Mouse (Mus musculus): ENCODE measurements around the gene Zmynd11. TPM values are rescaled to one million over a fixed set of nuclear protein-coding genes. Genes with fewer than 3 reads are reported as not detected.

Gene Zmynd11
- total RNA-seq, 2 experiments from 2014 or later = 1.5 to 12.3 TPM

- ATAC-seq (replicated peaks; ENCODE audit: low FRiP score, poor library complexity, severe bottlenecking) = no peak
These were observed 95.9 kb downstream of the Zmynd11 start for GRCm38 (mm10) chr13:9669246-9669645.

GRCm38 (mm10) chr13:9667954-9668496 is 97.1 kb downstream of the Zmynd11 start:
- no peak for ATAC-seq (replicated peaks; ENCODE audit: low FRiP score, poor library complexity, severe bottlenecking)

GRCm38 (mm10) chr13:9663593-9663992 is 101.5 kb downstream of the Zmynd11 start:
- no peak for ATAC-seq (replicated peaks; ENCODE audit: low FRiP score, poor library complexity, severe bottlenecking)

GRCm38 (mm10) chr13:9660711-9661110 is 104.4 kb downstream of the Zmynd11 start:
- no peak for ATAC-seq (replicated peaks; ENCODE audit: low FRiP score, poor library complexity, severe bottlenecking)

- ATAC-seq (replicated peaks; ENCODE audit: low FRiP score, poor library complexity, severe bottlenecking) = no peak
These were observed 108.5 kb downstream of the Zmynd11 start for GRCm38 (mm10) chr13:9656613-9657012.

GRCm38 (mm10) chr13:9653018-9653417 is 112.1 kb downstream of the Zmynd11 start:
- ATAC-seq (replicated peaks; ENCODE audit: low FRiP score, poor library complexity, severe bottlenecking) = no peak

- ATAC-seq (replicated peaks; ENCODE audit: low FRiP score, poor library complexity, severe bottlenecking) = no peak
These were observed 114.5 kb downstream of the Zmynd11 start for GRCm38 (mm10) chr13:9650580-9650979.

- no peak for ATAC-seq (replicated peaks; ENCODE audit: low FRiP score, poor library complexity, severe bottlenecking)
These were observed 115.2 kb downstream of the Zmynd11 start for GRCm38 (mm10) chr13:9649894-9650293.

GRCm38 (mm10) chr13:9648716-9649115 is 116.4 kb downstream of the Zmynd11 start:
- no peak for ATAC-seq (replicated peaks; ENCODE audit: low FRiP score, poor library complexity, severe bottlenecking)

GRCm38 (mm10) chr13:9637949-9638348 is 127.2 kb downstream of the Zmynd11 start:
- ATAC-seq (replicated peaks; ENCODE audit: low FRiP score, poor library complexity, severe bottlenecking) = no peak

- ATAC-seq (replicated peaks; ENCODE audit: low FRiP score, poor library complexity, severe bottlenecking) = no peak
These were observed 128.6 kb downstream of the Zmynd11 start for GRCm38 (mm10) chr13:9636505-9636904.

- ATAC-seq (replicated peaks; ENCODE audit: low FRiP score, poor library complexity, severe bottlenecking) = no peak
These were observed 129.2 kb downstream of the Zmynd11 start for GRCm38 (mm10) chr13:9635951-9636350.

All from erythroblast, adult 5-6 weeks (primary cell).